Mouse (Mus musculus) retina, postnatal 1 day (tissue): ENCODE data around the gene Col4a1.
A peak's percentile ranks its signal among the peaks of the same experiment; 100 is the strongest.

Source experiments
- DNase-seq: peaks from one replicate; pipeline ENCODE4 v3.0.0-alpha.2; 2012

Gene Col4a1

GRCm38 (mm10) chr8:11298531-11299316 lies 13.9 kb downstream of the Col4a1 start:
- no peak for DNase-seq

DNA sequence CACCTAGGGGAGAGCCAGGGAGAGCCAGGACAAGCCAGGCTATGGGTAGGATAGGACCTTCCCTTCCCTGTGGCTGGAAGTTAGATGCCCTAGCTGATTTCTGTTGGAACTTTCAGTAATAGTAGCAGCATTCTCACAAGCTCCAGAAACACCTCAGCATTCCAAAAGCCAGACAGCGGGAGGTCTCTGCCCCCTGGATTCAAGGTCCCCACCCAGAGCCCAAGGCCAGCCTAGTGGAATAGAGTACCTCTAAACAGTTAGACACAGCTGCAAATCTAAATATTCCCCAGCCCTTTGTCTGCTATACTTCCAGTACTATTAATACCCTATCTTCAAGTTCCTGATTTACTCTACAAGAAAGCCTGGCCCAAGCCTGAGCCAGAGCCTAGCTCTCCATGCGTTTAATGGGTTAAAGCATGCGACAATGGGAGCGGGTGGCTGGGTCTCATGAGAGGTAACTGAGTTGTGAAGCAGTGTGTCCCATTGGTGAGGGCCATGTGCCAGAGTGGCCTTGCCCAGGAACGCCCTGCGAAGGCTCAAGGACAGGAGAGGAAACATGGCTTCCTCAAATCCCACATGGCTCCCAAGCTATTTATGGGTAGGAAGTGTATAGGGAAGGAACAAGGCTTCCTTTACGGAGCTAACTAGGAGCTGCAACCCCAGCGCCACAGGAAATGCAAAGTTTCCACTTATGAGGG lies 15.3 kb downstream of the Col4a1 start:
- no peak for DNase-seq

GRCm38 (mm10) chr8:11296282-11296943 lies 16.2 kb downstream of the Col4a1 start:
- DNase-seq: no peak

GRCm38 (mm10) chr8:11292611-11293010 lies 20.0 kb downstream of the Col4a1 start:
- no peak for DNase-seq

DNA sequence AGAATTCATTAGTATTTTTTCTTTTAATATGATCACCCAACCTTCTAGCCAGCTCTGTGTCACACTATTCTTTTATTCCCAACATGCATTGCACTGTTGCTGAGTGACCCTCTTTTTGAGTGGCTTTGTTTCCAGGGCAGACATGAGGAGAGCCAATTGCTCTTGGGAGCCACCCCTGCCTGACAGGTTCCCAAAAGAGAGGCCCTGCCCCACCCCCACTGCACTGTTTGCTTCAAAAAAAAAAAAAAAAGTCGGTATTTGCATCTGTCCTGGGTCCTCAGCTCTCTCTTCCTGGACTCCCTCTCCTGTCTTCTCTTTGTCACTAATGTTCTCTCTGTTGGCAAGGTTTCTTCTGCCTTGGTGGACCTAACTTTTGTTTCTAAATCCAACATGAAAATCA lies 22.1 kb downstream of the Col4a1 start:
- DNase-seq: no peak

- no peak for DNase-seq
These were observed 24.3 kb downstream of the Col4a1 start for GRCm38 (mm10) chr8:11288286-11288685.

- no peak for DNase-seq
These were observed 25.5 kb downstream of the Col4a1 start for GRCm38 (mm10) chr8:11287139-11287538.

GRCm38 (mm10) chr8:11285437-11285836 lies 27.2 kb downstream of the Col4a1 start:
- DNase-seq: no peak

- peak; percentile 78 for DNase-seq
These were observed 29.4 kb downstream of the Col4a1 start for GRCm38 (mm10) chr8:11283217-11283616.

GRCm38 (mm10) chr8:11282696-11283095 lies 29.9 kb downstream of the Col4a1 start:
- no peak for DNase-seq

DNA sequence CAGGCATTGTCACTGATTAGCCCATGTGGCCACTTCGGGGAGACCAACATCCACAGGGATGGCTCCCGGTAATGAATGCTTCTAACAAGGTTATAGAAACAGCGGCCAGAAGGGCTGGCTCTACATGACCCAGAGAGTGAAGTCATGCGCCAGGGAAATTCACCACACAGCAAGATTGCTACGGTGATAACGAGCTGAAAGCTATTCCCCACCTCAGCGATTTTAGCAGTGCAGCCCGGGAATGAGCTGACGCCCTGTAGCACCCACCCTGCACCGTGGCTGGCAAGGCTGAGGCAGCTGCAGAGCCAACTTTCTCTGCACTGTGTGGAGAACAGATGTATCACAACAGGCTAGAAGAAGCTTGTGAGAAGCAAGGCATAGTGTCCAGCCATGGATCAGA lies 30.5 kb downstream of the Col4a1 start:
- DNase-seq: no peak

GRCm38 (mm10) chr8:11280721-11281268 lies 31.8 kb downstream of the Col4a1 start:
- no peak for DNase-seq

DNA sequence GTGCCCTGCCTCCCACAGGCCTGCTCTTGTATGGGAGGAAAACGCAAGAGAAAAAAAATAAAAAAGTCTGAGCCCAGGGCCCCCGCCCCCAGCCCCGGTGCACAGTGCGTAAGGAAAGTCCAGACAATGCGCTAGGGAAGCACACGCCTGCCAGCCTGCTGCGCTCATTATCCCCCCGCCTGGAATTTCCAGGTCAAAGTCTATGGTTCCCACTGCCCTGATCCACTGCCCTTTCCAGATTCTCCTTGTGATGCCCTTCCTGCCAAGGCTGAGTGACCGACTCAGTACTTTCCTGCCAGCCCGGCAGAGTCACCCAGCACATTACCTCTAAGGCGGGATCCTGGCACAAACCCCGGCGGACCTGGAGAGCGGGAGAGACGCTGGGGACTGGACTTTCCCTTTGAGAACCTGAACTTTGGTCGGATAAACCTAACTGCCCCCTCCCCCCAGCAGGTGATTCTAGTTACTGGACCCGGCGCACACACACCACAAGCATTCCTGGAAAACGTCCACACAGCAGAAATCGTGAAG lies 33.3 kb downstream of the Col4a1 start:
- peak; percentile 81 for DNase-seq

- no peak for DNase-seq
These were observed 34.5 kb downstream of the Col4a1 start for GRCm38 (mm10) chr8:11278101-11278611.

GRCm38 (mm10) chr8:11277602-11278051 lies 35.0 kb downstream of the Col4a1 start:
- no peak for DNase-seq

- no peak for DNase-seq
These were observed 36.3 kb downstream of the Col4a1 start for GRCm38 (mm10) chr8:11276286-11276685.

GRCm38 (mm10) chr8:11274415-11274814 lies 38.2 kb downstream of the Col4a1 start:
- DNase-seq: no peak

- no peak for DNase-seq
These were observed 39.0 kb downstream of the Col4a1 start for GRCm38 (mm10) chr8:11273506-11274158.

GRCm38 (mm10) chr8:11272205-11272604 lies 40.4 kb downstream of the Col4a1 start:
- no peak for DNase-seq

DNA sequence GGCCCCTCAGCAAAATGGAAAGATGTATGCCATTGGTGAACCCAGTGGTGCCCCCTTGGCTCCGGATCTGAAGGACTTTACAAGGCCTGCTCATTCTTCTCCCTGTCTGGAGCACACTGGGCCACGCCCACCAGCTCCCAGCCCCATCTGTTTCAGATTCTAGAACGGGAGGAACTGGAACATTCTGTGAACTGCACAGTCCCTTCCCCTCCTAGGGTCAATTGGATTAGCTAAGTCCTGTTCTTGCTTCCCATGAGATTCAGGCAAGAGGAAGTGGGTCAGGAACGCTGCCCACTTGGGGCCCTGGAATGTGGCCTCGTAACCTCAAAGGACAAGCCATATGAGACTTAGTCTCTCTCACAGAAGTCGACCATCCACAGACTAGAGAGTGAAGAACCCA lies 41.8 kb downstream of the Col4a1 start:
- no peak for DNase-seq

DNA sequence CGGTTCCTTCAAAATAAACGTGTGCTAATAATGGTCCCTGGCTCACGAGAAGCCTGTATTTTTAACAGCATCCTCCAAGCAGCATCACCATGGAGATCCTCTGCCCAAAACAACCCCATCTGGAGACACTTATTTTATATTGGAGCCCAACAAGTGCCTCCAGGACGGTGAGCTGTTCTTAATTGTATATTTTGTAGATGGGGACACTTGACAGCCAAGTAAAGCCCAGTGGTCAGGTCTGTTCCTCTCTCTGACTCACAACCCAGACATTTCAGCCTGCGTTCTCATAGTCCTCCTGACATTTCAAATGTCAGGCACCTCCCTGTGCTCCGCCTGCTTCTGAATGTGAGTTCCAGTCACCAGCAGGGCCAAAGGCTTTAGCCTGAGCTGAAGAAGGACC lies 43.9 kb downstream of the Col4a1 start:
- DNase-seq: no peak

GRCm38 (mm10) chr8:11266471-11266870 lies 46.2 kb downstream of the Col4a1 start:
- DNase-seq: no peak
